Mouse (Mus musculus) liver, postnatal 0 days (tissue): ENCODE measurements around the gene Sf3b3. TPM values are rescaled to one million over a fixed set of nuclear protein-coding genes. Genes with fewer than 3 reads are reported as not detected.

ENCODE experiments used
- ATAC-seq: fragments of 200-750 bp; cut with Nextera tagmentation; 2 replicates; pipeline ENCODE4 v1.8.0; 2017; ENCODE audit warnings: mild to moderate bottlenecking, moderate library complexity
- DNase-seq: peaks from one replicate; pipeline ENCODE4 v3.0.0-alpha.2; 2016
- H3K27ac ChIP-seq: fragments of 300-500 bp; sonication (generic); 2 replicates; pipeline ENCODE4 v1.5.1; 2014; ENCODE audit warnings: antibody characterized with exemption, moderate library complexity, mild to moderate bottlenecking, low read depth
- H3K27me3 ChIP-seq: fragments of 300-500 bp; sonication (generic); 2 replicates; pipeline ENCODE4 v1.6.1; 2014; ENCODE audit warnings: low read length, control low read depth, mixed read lengths; ENCODE audit not compliant: insufficient read depth
- H3K36me3 ChIP-seq: fragments of 300-500 bp; sonication (generic); replicated peaks from 2 replicates; pipeline ENCODE4 v1.6.1; 2014; ENCODE audit warnings: mild to moderate bottlenecking, control low read depth, low read length, moderate library complexity, mixed read lengths; ENCODE audit not compliant: insufficient read depth
- H3K4me1 ChIP-seq: fragments of 300-500 bp; sonication (generic); 2 replicates; pipeline ENCODE4 v1.6.1; 2014; ENCODE audit warnings: antibody characterized with exemption, mild to moderate bottlenecking, control low read depth; ENCODE audit not compliant: insufficient read depth
- H3K4me2 ChIP-seq: fragments of 300-500 bp; sonication (generic); 2 replicates; pipeline ENCODE4 v1.6.1; 2014; ENCODE audit warnings: low read depth, mild to moderate bottlenecking, low read length, moderate library complexity, mixed read lengths
- H3K4me3 ChIP-seq: fragments of 300-500 bp; sonication (generic); 2 replicates; pipeline ENCODE4 v1.5.1; 2014; ENCODE audit warnings: low read depth, low read length
- H3K9ac ChIP-seq: fragments of 300-500 bp; sonication (generic); replicated peaks from 2 replicates; pipeline ENCODE4 v1.6.1; 2014; ENCODE audit warnings: mild to moderate bottlenecking, moderate library complexity
- H3K9me3 ChIP-seq: fragments of 300-500 bp; sonication (generic); 2 replicates; pipeline ENCODE4 v1.6.1; 2016; ENCODE audit warnings: mild to moderate bottlenecking, control low read depth, low read length, mixed read lengths
- CTCF ChIP-seq: sonication (generic); IDR thresholded peaks from 2 replicates; pipeline ENCODE4 v1.5.1; 2016; ENCODE audit warnings: antibody characterized with exemption, low read depth
- EP300 ChIP-seq: IDR thresholded peaks from 2 replicates; pipeline ENCODE4 v1.6.1; 2016; ENCODE audit warnings: antibody characterized with exemption, low read depth, mild to moderate bottlenecking
- WGBS: fragments of 180-500 bp; shearing (Covaris S2); extraction: QIAGEN DNeasy Blood & Tissue Kit; methylation state at CpG from one replicate; pipeline ENCODE4 v1.1.7; 2014; ENCODE audit not compliant: insufficient replicate concordance; 5-methylcytosine and 5-hydroxymethylcytosine counted together
- polyA plus RNA-seq: library from polyadenylated mRNA; unstranded; fragments of >200 nt; fragmentation: Nextera tagmentation; extraction: Ambion mirVana; gene quantifications from 2 replicates; pipeline ENCODE4 v1.2.1, GENCODE M21; 2015

Gene Sf3b3
- polyA plus RNA-seq = 24.9 and 31.2 TPM in 2 replicates

GRCm38 (mm10) chr8:110846405-110847170 is at the start of gene Sf3b3, which contains the start of gene Cog4:
Gene Sf3b3, minus strand, starts transcription at chr8:110846787.
Gene Cog4, plus strand, starts transcription at chr8:110846600.
- peak within 1 kb of the TSS; percentile 88 for H3K9ac ChIP-seq
- under 1% methylated on average over 53 of the region's 53 CpGs for whole genome bisulfite sequencing
- ATAC-seq = peak; percentile 94

GRCm38 (mm10) chr8:110895812-110896211 is 49.2 kb upstream of the Sf3b3 start:
- ATAC-seq = no peak
- WGBS = 87% methylated on average over 13 of the region's 13 CpGs
- H3K4me3 ChIP-seq = no peak overlapping the region
- no peaks in the 10 kb centered on the region for H3K27me3 ChIP-seq
- H3K27ac ChIP-seq = no peak overlapping the region
- DNase-seq = no peak
- peaks cover 4% of the 10 kb centered on the region; the same call in 1 of the 2 replicates for H3K4me1 ChIP-seq
- H3K9me3 ChIP-seq = no peaks in the 10 kb centered on the region
- 0 out of 2 replicates have a peak, but pooled peaks cover 7% of the 10 kb centered on the region for H3K36me3 ChIP-seq
- H3K9ac ChIP-seq = no peak overlapping the region
- H3K4me2 ChIP-seq = no peak overlapping the region
- TF ChIP-seq EP300 = no peak
- no peak for TF ChIP-seq CTCF

More at GRCm38 (mm10) chr8:110846405-110847170, at the start of gene Sf3b3, which contains the start of gene Cog4:
- Histone ChIP-seq H3K27me3 (no peaks in the 10 kb centered on the region), H3K4me1 (peaks cover 14% of the 10 kb centered on the region), H3K36me3 (peaks cover 42% of the 10 kb centered on the region), H3K4me2 (peak within 1 kb of the TSS; percentile 88), H3K27ac (peak within 1 kb of the TSS; percentile 91), H3K4me3 (peak within 1 kb of the TSS; percentile 84), H3K9me3 (no peaks in the 10 kb centered on the region)
- peak; percentile 90 for DNase-seq
- TF ChIP-seq CTCF (no peak), EP300 (peak; percentile 89)

- peak; percentile 40; the same call in 1 of the 2 replicates for ATAC-seq
- H3K4me1 ChIP-seq = peaks cover 4% of the 10 kb centered on the region; the same call in 1 of the 2 replicates
- no peaks in the 10 kb centered on the region for H3K27me3 ChIP-seq
- H3K9me3 ChIP-seq = no peaks in the 10 kb centered on the region
- no peak overlapping the region for H3K9ac ChIP-seq
- H3K4me2 ChIP-seq = no peak overlapping the region; the same call in 1 of the 2 replicates
- no peak for DNase-seq
- no peak overlapping the region for H3K27ac ChIP-seq
- TF ChIP-seq CTCF (no peak), EP300 (no peak)
- H3K4me3 ChIP-seq = no peak overlapping the region
- WGBS = 66% methylated on average over 8 of the region's 9 CpGs
- 0 out of 2 replicates have a peak, but pooled peaks cover 7% of the 10 kb centered on the region for H3K36me3 ChIP-seq
Measured at GRCm38 (mm10) chr8:110895254-110895653, 48.7 kb upstream of the Sf3b3 start.

DNA sequence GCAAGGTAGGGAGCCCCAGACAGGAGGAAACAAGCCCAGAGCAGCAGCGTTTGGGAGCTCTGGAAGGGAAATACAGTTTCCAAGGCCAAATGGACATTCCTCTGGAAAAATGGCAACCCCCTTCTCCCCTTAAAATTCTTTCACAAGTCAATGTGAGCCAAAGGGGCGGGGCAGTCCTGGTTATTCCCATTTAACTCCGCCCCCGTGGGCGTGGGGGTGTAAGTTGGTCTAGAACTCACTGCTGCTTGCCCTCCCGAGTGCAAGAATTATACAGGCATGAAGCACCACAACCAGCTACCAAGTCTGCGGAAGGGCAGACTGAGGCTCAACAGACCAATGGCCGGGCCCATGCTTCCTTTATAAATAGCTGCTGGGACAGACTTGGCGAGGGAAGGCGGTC is 48.3 kb upstream of the Sf3b3 start:
- no peak overlapping the region for H3K27ac ChIP-seq
- no peaks in the 10 kb centered on the region for H3K27me3 ChIP-seq
- DNase-seq = no peak
- H3K36me3 ChIP-seq = 0 out of 2 replicates have a peak, but pooled peaks cover 7% of the 10 kb centered on the region
- no peak overlapping the region; the same call in 1 of the 2 replicates for H3K4me2 ChIP-seq
- H3K4me1 ChIP-seq = peaks cover 4% of the 10 kb centered on the region; the same call in 1 of the 2 replicates
- 81% methylated on average over 10 of the region's 10 CpGs for WGBS
- no peak overlapping the region for H3K4me3 ChIP-seq
- no peak overlapping the region for H3K9ac ChIP-seq
- ATAC-seq = no peak
- H3K9me3 ChIP-seq = no peaks in the 10 kb centered on the region
- TF ChIP-seq EP300 (no peak), CTCF (no peak)

DNA sequence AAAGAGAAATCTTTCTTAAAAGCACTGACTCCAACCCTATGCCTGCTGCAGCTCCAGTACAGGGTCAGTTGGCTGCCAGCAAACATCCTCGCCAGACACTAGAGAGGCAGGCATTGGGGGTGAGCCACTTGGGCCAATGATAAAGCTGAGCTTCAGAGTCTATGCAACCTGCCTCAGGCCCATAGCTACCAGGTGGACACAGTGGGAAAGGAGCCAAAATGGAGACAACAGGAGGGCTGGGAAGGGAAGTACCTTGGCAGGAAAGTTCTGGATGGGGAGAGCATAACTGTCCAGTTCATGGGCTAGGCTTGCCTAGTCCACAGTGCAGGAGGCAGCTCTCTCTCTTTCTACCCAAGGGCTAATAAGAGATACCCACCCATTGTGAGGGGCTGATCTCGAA is 46.3 kb upstream of the Sf3b3 start:
- H3K27ac ChIP-seq = no peak overlapping the region
- DNase-seq (no peak), ATAC-seq (no peak)
- H3K9me3 ChIP-seq = no peaks in the 10 kb centered on the region
- no peaks in the 10 kb centered on the region for H3K27me3 ChIP-seq
- 90% methylated on average over 2 of the region's 2 CpGs for WGBS
- TF ChIP-seq EP300 (no peak), CTCF (no peak)
- H3K36me3 ChIP-seq = 0 out of 2 replicates have a peak, but pooled peaks cover 5% of the 10 kb centered on the region
- no peak overlapping the region for H3K9ac ChIP-seq
- H3K4me3 ChIP-seq = no peak overlapping the region
- H3K4me2 ChIP-seq = no peak overlapping the region
- H3K4me1 ChIP-seq = peaks cover 4% of the 10 kb centered on the region; the same call in 1 of the 2 replicates

DNA sequence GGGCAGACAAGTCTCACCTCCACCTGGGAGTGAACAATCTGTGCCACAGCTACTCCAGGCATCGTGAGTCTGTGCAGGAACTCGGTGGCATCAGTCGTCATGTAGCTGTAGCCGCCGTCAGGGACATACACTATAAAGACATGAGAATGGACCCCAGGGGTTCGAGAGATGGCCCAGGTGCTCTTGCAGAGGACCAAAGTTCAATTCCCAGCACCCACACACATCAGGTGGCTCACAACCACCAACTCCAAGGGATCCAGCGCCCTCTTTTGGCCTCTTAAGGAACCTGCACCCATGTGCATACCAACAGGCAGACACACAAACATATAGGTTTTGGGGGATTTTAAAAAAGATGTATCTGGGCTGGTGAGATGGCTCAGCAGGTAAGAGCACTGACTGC is 45.5 kb upstream of the Sf3b3 start:
- Histone ChIP-seq H3K9me3 (no peaks in the 10 kb centered on the region), H3K27ac (no peak overlapping the region), H3K4me1 (peaks cover 4% of the 10 kb centered on the region; the same call in 1 of the 2 replicates), H3K9ac (no peak overlapping the region), H3K36me3 (0 out of 2 replicates have a peak, but pooled peaks cover 5% of the 10 kb centered on the region), H3K27me3 (no peaks in the 10 kb centered on the region), H3K4me2 (no peak overlapping the region), H3K4me3 (no peak overlapping the region)
- WGBS = 88% methylated on average over 7 of the region's 7 CpGs
- no peak for DNase-seq
- ATAC-seq = no peak
- no peak for TF ChIP-seq EP300
- 0 out of 2 replicates have a peak, but pooled peaks have one; percentile 8 for TF ChIP-seq CTCF
